In genomic region chr3:146766701-146767181, GRCm38 (mm10) we compare ENCODE assay signal across 12 mouse cellular contexts. TPM values are rescaled to one million over a fixed set of nuclear protein-coding genes. Genes with fewer than 3 reads are reported as not detected.
A peak's percentile ranks its signal among the peaks of the same experiment; 100 is the strongest.
DNase-seq lines count a peak whose midpoint lies in the region; ATAC-seq lines count a peak whose summit lies in the region.
"Had no signal": no experiment of that assay in that cellular context is flagged by ENCODE, and none has a peak within 500 bp of the region (broad histone marks: within the 10 kb centered on the region; RNA-seq: fewer than 3 reads in every experiment).

No protein-coding gene starts in this region.

- no peak overlapping the region for H3K4me3 ChIP-seq in midbrain, embryonic 14.5 days (replicated peaks; ENCODE audit: low read depth, low read length)
- no peak overlapping the region for H3K4me3 ChIP-seq in midbrain, embryonic 10.5 days
- H3K4me3 ChIP-seq in hindbrain, embryonic 14.5 days (replicated peaks; ENCODE audit: low read length): no peak overlapping the region
- H3K4me3 ChIP-seq in stomach, embryonic 16.5 days (replicated peaks; ENCODE audit: low read length): no peak overlapping the region
- H3K4me3 ChIP-seq: embryonic facial prominence, embryonic 15.5 days had no signal

- DNase-seq in heart, adult 18-20 months: peak; percentile 31 to 47
- no peak for DNase-seq in heart, adult 8-10 months (ENCODE audit: low spot score)
- peak; percentile 27 for DNase-seq in midbrain, embryonic 14.5 days
- no peak for DNase-seq in midbrain, embryonic 10.5 days (ENCODE audit: low spot score)
- no peak for DNase-seq in hindbrain, embryonic 14.5 days (ENCODE audit: low spot score)
- DNase-seq in gastrocnemius, postnatal 25 days: no peak
- no peak for DNase-seq in adrenal gland, postnatal 14 days

- H3K36me3 ChIP-seq in midbrain, embryonic 14.5 days (ENCODE audit: control insufficient read depth, insufficient read depth, low read length): 0 out of 2 replicates have a peak, but pooled peaks cover 3% of the 10 kb centered on the region
- peaks cover 5% of the 10 kb centered on the region for H3K36me3 ChIP-seq in midbrain, embryonic 10.5 days
- no peaks in the 10 kb centered on the region for H3K36me3 ChIP-seq in hindbrain, embryonic 14.5 days (replicated peaks; ENCODE audit: control insufficient read depth, insufficient read depth)
- no peaks in the 10 kb centered on the region for H3K36me3 ChIP-seq in stomach, embryonic 16.5 days (ENCODE audit: control insufficient read depth, insufficient read depth, low read length)
- H3K36me3 ChIP-seq: embryonic facial prominence, embryonic 15.5 days had no signal

- H3K4me2 ChIP-seq in midbrain, embryonic 14.5 days (ENCODE audit: low read length): peak overlapping the region; percentile 55
- H3K4me2 ChIP-seq in hindbrain, embryonic 14.5 days (replicated peaks): peak overlapping the region; percentile 64; the same call in 1 of the 2 replicates
- no peak overlapping the region for H3K4me2 ChIP-seq in stomach, embryonic 16.5 days (ENCODE audit: low read depth, low read length)
- H3K4me2 ChIP-seq: embryonic facial prominence, embryonic 15.5 days had no signal

- H3K27me3 ChIP-seq in midbrain, embryonic 14.5 days (ENCODE audit: control insufficient read depth, insufficient read depth, low read length): no peaks in the 10 kb centered on the region
- no peaks in the 10 kb centered on the region for H3K27me3 ChIP-seq in midbrain, embryonic 10.5 days (ENCODE audit: low read depth, poor library complexity, severe bottlenecking)
- H3K27me3 ChIP-seq in hindbrain, embryonic 14.5 days (ENCODE audit: control insufficient read depth, insufficient read depth, low read length): no peaks in the 10 kb centered on the region
- no peaks in the 10 kb centered on the region for H3K27me3 ChIP-seq in stomach, embryonic 16.5 days (ENCODE audit: control insufficient read depth, insufficient read depth, low read length)
- H3K27me3 ChIP-seq: CH12.LX; embryonic facial prominence, embryonic 15.5 days had no signal

- 0 out of 2 replicates have a peak overlapping the region, but pooled peaks have one; percentile 38 for H3K27ac ChIP-seq in midbrain, embryonic 14.5 days (replicated peaks; ENCODE audit: low read depth, low read length)
- no peak overlapping the region for H3K27ac ChIP-seq in midbrain, embryonic 10.5 days (replicated peaks)
- H3K27ac ChIP-seq in hindbrain, embryonic 14.5 days: peak overlapping the region; percentile 38; the same call in 1 of the 2 replicates
- H3K27ac ChIP-seq in stomach, embryonic 16.5 days (ENCODE audit: low read length): no peak overlapping the region
- H3K27ac ChIP-seq: embryonic facial prominence, embryonic 15.5 days; liver, embryonic 14.5 days had no signal

- no peak overlapping the region for H3K9ac ChIP-seq in midbrain, embryonic 14.5 days (replicated peaks; ENCODE audit: low read length)
- H3K9ac ChIP-seq in hindbrain, embryonic 14.5 days: no peak overlapping the region
- H3K9ac ChIP-seq in stomach, embryonic 16.5 days (ENCODE audit: low read length): no peak overlapping the region
- H3K9ac ChIP-seq: embryonic facial prominence, embryonic 15.5 days; liver, embryonic 14.5 days had no signal

- no peak for ATAC-seq in midbrain, embryonic 14.5 days (ENCODE audit: low FRiP score, low TSS enrichment)
- ATAC-seq in hindbrain, embryonic 14.5 days (ENCODE audit: low FRiP score): no peak
- peak; percentile 50; the same call in 1 of the 2 replicates for ATAC-seq in stomach, embryonic 16.5 days (ENCODE audit: insufficient read depth, low FRiP score)
- ATAC-seq: inflammation-experienced regulatory T-cells, adult 6 months had no signal

- H3K4me1 ChIP-seq in midbrain, embryonic 14.5 days (ENCODE audit: control insufficient read depth, insufficient read depth, low read length): peaks cover 23% of the 10 kb centered on the region
- H3K4me1 ChIP-seq in midbrain, embryonic 10.5 days: peaks cover 24% of the 10 kb centered on the region
- H3K4me1 ChIP-seq in hindbrain, embryonic 14.5 days (replicated peaks; ENCODE audit: control insufficient read depth, insufficient read depth, low read length): peaks cover 41% of the 10 kb centered on the region
- peaks cover 11% of the 10 kb centered on the region for H3K4me1 ChIP-seq in stomach, embryonic 16.5 days (ENCODE audit: control insufficient read depth, insufficient read depth, low read length)

- no peaks in the 10 kb centered on the region for H3K9me3 ChIP-seq in midbrain, embryonic 14.5 days (ENCODE audit: control insufficient read depth, low read length)
- no peaks in the 10 kb centered on the region for H3K9me3 ChIP-seq in midbrain, embryonic 10.5 days (replicated peaks)
- no peaks in the 10 kb centered on the region for H3K9me3 ChIP-seq in hindbrain, embryonic 14.5 days (ENCODE audit: control insufficient read depth, low read length)
- no peaks in the 10 kb centered on the region for H3K9me3 ChIP-seq in stomach, embryonic 16.5 days (replicated peaks; ENCODE audit: control insufficient read depth, low read length)
- H3K9me3 ChIP-seq: embryonic facial prominence, embryonic 15.5 days had no signal

- WGBS in midbrain, embryonic 14.5 days: 70% methylated on average over 8 of the region's 8 CpGs
- 86% methylated on average over 8 of the region's 8 CpGs for WGBS in midbrain, embryonic 10.5 days
- WGBS in hindbrain, embryonic 14.5 days: 67% methylated on average over 8 of the region's 8 CpGs
- 54% methylated on average over 8 of the region's 8 CpGs for WGBS in stomach, embryonic 16.5 days

RNA-seq across cellular contexts. Expression of gene Prkacb, which starts 46.0 kb away (rescaled TPM):
- total RNA-seq in heart, adult 18-20 months (2021): 10 to 100 TPM; 60.8 to 66.0 TPM
- 10 to 100 TPM; 55.5 to 64.9 (median 61.1) TPM for total RNA-seq in heart, adult 8-10 months (2022)
- polyA plus RNA-seq in midbrain, embryonic 14.5 days (2014; fragmentation: Nextera tagmentation; extraction: Ambion mirVana): 143 and 186 TPM in 2 replicates
- 56.0 and 64.4 TPM in 2 replicates for polyA plus RNA-seq in midbrain, embryonic 10.5 days (2016; fragmentation: Nextera tagmentation; extraction: Ambion mirVana)
- polyA plus RNA-seq in hindbrain, embryonic 14.5 days (2014; fragmentation: Nextera tagmentation; extraction: Ambion mirVana): 216 and 258 TPM in 2 replicates
- 53.7 and 54.5 TPM in 2 replicates for polyA plus RNA-seq in stomach, embryonic 16.5 days (2015; fragmentation: Nextera tagmentation; extraction: Ambion mirVana)
- 10 to 100 TPM; 34.8 to 35.1 TPM for total RNA-seq in gastrocnemius, postnatal 25 days (2021)
- total RNA-seq in adrenal gland, postnatal 14 days (2021): 103 and 114 TPM in 2 replicates

Comparison
In these comparisons a context has a peak if more than half of its experiments do, and no peak if none do; other contexts are left out.
1. DNase-seq: peak in heart, adult 18-20 months (2 of 2) and midbrain, embryonic 14.5 days (single experiment); none in heart, adult 8-10 months (single experiment), midbrain, embryonic 10.5 days (single experiment), hindbrain, embryonic 14.5 days (single experiment), gastrocnemius, postnatal 25 days (single experiment) and adrenal gland, postnatal 14 days (single experiment).
2. H3K27ac ChIP-seq: peak in midbrain, embryonic 14.5 days (single experiment) and hindbrain, embryonic 14.5 days (single experiment); none in midbrain, embryonic 10.5 days (single experiment) and stomach, embryonic 16.5 days (single experiment).